Mouse (Mus musculus): ENCODE measurements around the gene Tmem38a.

The Tmem38a gene

GRCm38 (mm10) chr8:72571611-72572473 is at the start of gene Tmem38a:
Gene Tmem38a (plus strand): TSS chr8:72572055.
- DNase-seq (ENCODE audit: low spot score in 2 of 2), result peak; percentile 34 to 55

- DNase-seq (ENCODE audit: low spot score in 2 of 2), result no peak
Observed at GRCm38 (mm10) chr8:72532103-72532502, 39.8 kb upstream of the Tmem38a start.

- no peak for DNase-seq (ENCODE audit: low spot score in 2 of 2)
Observed at GRCm38 (mm10) chr8:72534888-72535287, 37.0 kb upstream of the Tmem38a start.

GRCm38 (mm10) chr8:72539234-72539633 is 32.6 kb upstream of the Tmem38a start:
- DNase-seq (ENCODE audit: low spot score in 2 of 2), result no peak

GRCm38 (mm10) chr8:72547122-72547801 is 24.6 kb upstream of the Tmem38a start:
- DNase-seq (ENCODE audit: low spot score in 2 of 2), result peak; percentile 10 to 33

GRCm38 (mm10) chr8:72547802-72548643 is 23.8 kb upstream of the Tmem38a start, which contains the start of gene Med26:
Gene Med26 (minus strand): TSS chr8:72548270.
- DNase-seq (ENCODE audit: low spot score in 2 of 2), result peak; percentile 93 to 94

GRCm38 (mm10) chr8:72548644-72549313 is 23.1 kb upstream of the Tmem38a start:
- DNase-seq (ENCODE audit: low spot score in 2 of 2), result peak in 1 of 2 experiments; percentile 16

- no peak for DNase-seq (ENCODE audit: low spot score in 2 of 2)
Observed at GRCm38 (mm10) chr8:72549314-72549892, 22.5 kb upstream of the Tmem38a start.

GRCm38 (mm10) chr8:72555770-72556169 is 16.1 kb upstream of the Tmem38a start:
- no peak for DNase-seq (ENCODE audit: low spot score in 2 of 2)

- no peak for DNase-seq (ENCODE audit: low spot score in 2 of 2)
Observed at GRCm38 (mm10) chr8:72561111-72561689, 10.7 kb upstream of the Tmem38a start.

- DNase-seq (ENCODE audit: low spot score in 2 of 2), result no peak
Observed at GRCm38 (mm10) chr8:72565970-72566369, 5.9 kb upstream of the Tmem38a start.

- peak; percentile 94 to 97 for DNase-seq (ENCODE audit: low spot score in 2 of 2)
Observed at GRCm38 (mm10) chr8:72570633-72571610, 933 bp upstream of the Tmem38a start, which contains the start of gene Smim7. Gene Smim7 (minus strand): TSS chr8:72571088.

- DNase-seq (ENCODE audit: low spot score in 2 of 2), result no peak
Observed at GRCm38 (mm10) chr8:72572507-72572906, 652 bp downstream of the Tmem38a start.

- DNase-seq (ENCODE audit: low spot score in 2 of 2), result no peak
Observed at GRCm38 (mm10) chr8:72573450-72573849, 1.6 kb downstream of the Tmem38a start.

GRCm38 (mm10) chr8:72575915-72576314 is 4.1 kb downstream of the Tmem38a start:
- DNase-seq (ENCODE audit: low spot score in 2 of 2), result no peak

GRCm38 (mm10) chr8:72577266-72577665 is 5.4 kb downstream of the Tmem38a start:
- no peak for DNase-seq (ENCODE audit: low spot score in 2 of 2)

GRCm38 (mm10) chr8:72577941-72578340 is 6.1 kb downstream of the Tmem38a start:
- no peak for DNase-seq (ENCODE audit: low spot score in 2 of 2)

- no peak for DNase-seq (ENCODE audit: low spot score in 2 of 2)
Observed at GRCm38 (mm10) chr8:72579374-72579773, 7.5 kb downstream of the Tmem38a start.

- peak; percentile 24 to 52 for DNase-seq (ENCODE audit: low spot score in 2 of 2)
Observed at GRCm38 (mm10) chr8:72583056-72583771, 11.4 kb downstream of the Tmem38a start.

Measured in spleen, postnatal 14 days (tissue).